Mouse (Mus musculus) cortical plate, adult 2 months (tissue): ENCODE measurements around the gene Usp47.

Experiments
- CTCF ChIP-seq: fragments of 200-500 bp; IDR thresholded peaks from 2 replicates; pipeline ENCODE4 v1.5.1; 2011; ENCODE audit warnings: mild to moderate bottlenecking, control low read depth, low read length; ENCODE audit not compliant: insufficient read depth; ENCODE audit errors: extremely low read depth
- POLR2A ChIP-seq: fragments of 200-500 bp; IDR thresholded peaks from 2 replicates; pipeline ENCODE4 v1.6.1; 2011; ENCODE audit warnings: mild to moderate bottlenecking, low read length, control low read depth; ENCODE audit not compliant: insufficient read depth; ENCODE audit errors: extremely low read depth

DNA sequence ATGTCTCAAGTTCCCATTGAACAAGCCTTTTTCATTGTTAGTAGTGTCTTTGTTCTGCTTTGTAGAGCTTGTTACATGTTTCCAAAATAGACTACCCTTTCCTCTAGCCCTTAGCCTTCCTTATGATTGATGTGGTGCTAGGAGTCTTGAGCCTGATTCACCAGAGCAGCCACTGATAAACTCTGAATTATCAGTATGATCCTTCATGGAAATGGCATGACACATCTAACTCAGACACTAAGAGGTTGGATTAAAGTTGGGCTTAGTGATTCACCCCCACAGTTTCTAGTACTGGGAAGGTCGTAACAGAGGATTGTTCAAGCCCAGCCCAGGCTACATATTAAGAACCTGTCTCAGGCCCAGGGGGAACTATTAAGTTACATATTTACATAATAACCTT is 59.3 kb downstream of the Usp47 start:
- TF ChIP-seq CTCF: no peak
- TF ChIP-seq POLR2A: no peak
